Mouse (Mus musculus): ENCODE measurements around the gene Tbck. TPM values are rescaled to one million over a fixed set of nuclear protein-coding genes. Genes with fewer than 3 reads are reported as not detected.

Gene Tbck
- total and polyA plus RNA-seq, 3 experiments = 3.2 to 21.8 (median 21.3) TPM

GRCm38 (mm10) chr3:132756274-132756673, 72.3 kb downstream of the Tbck start:
- no peak for DNase-seq

GRCm38 (mm10) chr3:132766033-132766726, 82.2 kb downstream of the Tbck start:
- no peak for DNase-seq

- no peak for DNase-seq
These were observed 88.1 kb downstream of the Tbck start for GRCm38 (mm10) chr3:132772054-132772453.

- DNase-seq = peak; percentile 10
These were observed 92.7 kb downstream of the Tbck start for GRCm38 (mm10) chr3:132776686-132777085.

- no peak for DNase-seq
These were observed 97.2 kb downstream of the Tbck start for GRCm38 (mm10) chr3:132781103-132781502.

GRCm38 (mm10) chr3:132783087-132783486, 99.1 kb downstream of the Tbck start:
- DNase-seq = no peak

- no peak for DNase-seq
These were observed 100.8 kb downstream of the Tbck start for GRCm38 (mm10) chr3:132784732-132785131.

- no peak for DNase-seq
These were observed 102.7 kb downstream of the Tbck start for GRCm38 (mm10) chr3:132786690-132787089.

- DNase-seq = no peak
These were observed 103.8 kb downstream of the Tbck start for GRCm38 (mm10) chr3:132787775-132788174.

GRCm38 (mm10) chr3:132791140-132791539, 107.2 kb downstream of the Tbck start:
- DNase-seq = no peak

GRCm38 (mm10) chr3:132800196-132800595, 116.3 kb downstream of the Tbck start:
- peak; percentile 41 for DNase-seq

GRCm38 (mm10) chr3:132801910-132802309, 118.0 kb downstream of the Tbck start:
- no peak for DNase-seq

GRCm38 (mm10) chr3:132807888-132808579, 124.1 kb downstream of the Tbck start:
- no peak for DNase-seq

- no peak for DNase-seq
These were observed 125.0 kb downstream of the Tbck start for GRCm38 (mm10) chr3:132808951-132809350.

- no peak for DNase-seq
These were observed 127.8 kb downstream of the Tbck start for GRCm38 (mm10) chr3:132811791-132812190.

- no peak for DNase-seq
These were observed 128.4 kb downstream of the Tbck start for GRCm38 (mm10) chr3:132812356-132812755.

GRCm38 (mm10) chr3:132813147-132813546, 129.2 kb downstream of the Tbck start:
- no peak for DNase-seq

- no peak for DNase-seq
These were observed 130.0 kb downstream of the Tbck start for GRCm38 (mm10) chr3:132813706-132814497.

- no peak for DNase-seq
These were observed 131.0 kb downstream of the Tbck start for GRCm38 (mm10) chr3:132814791-132815496.

GRCm38 (mm10) chr3:132815497-132816326, 131.8 kb downstream of the Tbck start:
- peak; percentile 30 for DNase-seq

GRCm38 (mm10) chr3:132819408-132819807, 135.5 kb downstream of the Tbck start:
- no peak for DNase-seq
